Mouse (Mus musculus) layer of hippocampus, adult 8-10 months (tissue): ENCODE measurements at regions not wholly inside any gene's neighbourhood (a gene's known extent, or its start where the extent isn't known, plus 50 kb on each side); places are given as distances from the start of the nearest gene placed in this dataset.

Source experiments
- microRNA-seq, 2 experiments: library from miRNA; unstranded; fragments of <30 nt; microRNA quantifications; one replicate each; pipeline ENCODE4 v1.2.0; 2022

Small RNA genes lying in the stretch of these regions (microRNA-seq; reads per million reads assigned to microRNA genes)
- gene Gm22243 (0 reads per million in 2 experiments), gene Gm25510 (0 reads per million in 2 experiments), gene Gm26303 (0 reads per million in 2 experiments), gene Mir467h (0 reads per million in 2 experiments)
